Mouse (Mus musculus) embryonic fibroblast, embryonic 13.5 days (primary cell): ENCODE results near the gene Adam1b.

Source experiments
- CTCF ChIP-seq: IDR thresholded peaks from 2 replicates; pipeline ENCODE4 v1.5.1; 2011; ENCODE audit warnings: mild to moderate bottlenecking, control low read depth, low read length, moderate library complexity, borderline replicate concordance; ENCODE audit not compliant: insufficient read depth
- POLR2A ChIP-seq: IDR thresholded peaks from 2 replicates; pipeline ENCODE4 v1.6.1; 2011; ENCODE audit warnings: low read depth, mild to moderate bottlenecking, control low read depth, low read length, moderate library complexity

DNA sequence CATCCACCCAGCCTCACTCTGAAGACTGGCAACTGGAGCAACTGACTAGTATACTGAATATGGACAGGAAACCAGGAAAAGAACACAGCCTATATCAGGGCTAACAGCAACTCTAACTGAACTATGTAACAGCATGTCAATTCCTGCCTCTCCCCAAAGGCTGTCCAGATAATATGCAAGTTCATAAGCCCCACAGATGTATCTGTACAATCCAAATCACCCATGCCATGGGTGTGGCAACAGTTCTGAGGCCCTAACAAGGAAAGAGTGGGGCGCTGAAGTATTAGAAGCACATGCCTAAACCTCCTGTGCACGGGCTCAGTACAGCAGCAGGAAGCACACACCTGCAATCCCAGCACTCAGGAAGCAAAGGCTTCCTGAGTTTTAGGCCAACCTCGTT, 31.9 kb upstream of the Adam1b start:
- TF ChIP-seq CTCF (no peak), POLR2A (no peak)
